Mouse (Mus musculus) bone marrow, adult 2 months (tissue): Measurements from ENCODE around the gene Sphk2.

Experiments used
- CTCF ChIP-seq: fragments of 200-500 bp; IDR thresholded peaks from 2 replicates; pipeline ENCODE4 v1.5.1; 2011; ENCODE audit warnings: low read length, control low read depth; ENCODE audit not compliant: control insufficient read depth, insufficient read depth
- POLR2A ChIP-seq: fragments of 200-500 bp; IDR thresholded peaks from 2 replicates; pipeline ENCODE4 v1.6.1; 2011; ENCODE audit warnings: low read depth, mild to moderate bottlenecking, control low read depth, low read length, borderline replicate concordance; ENCODE audit not compliant: control insufficient read depth

GRCm38 (mm10) chr7:45665303-45666138 lies 52.3 kb downstream of the Sphk2 start:
- no peak for TF ChIP-seq CTCF
- no peak for TF ChIP-seq POLR2A
